Mouse (Mus musculus) embryonic facial prominence, embryonic 10.5 days (tissue): ENCODE data around the gene Gm7544. TPM values are rescaled to one million over a fixed set of nuclear protein-coding genes. Genes with fewer than 3 reads are reported as not detected.
"Not testable (repeated sequence)": the region's sequence is repeated elsewhere in the genome, so short reads cannot be mapped to it uniquely, and the experiment has no call there.

Experiments
- DNase-seq: peaks from one replicate; pipeline ENCODE4 v3.0.0-alpha.2; 2017; ENCODE audit warnings: low spot score
- H3K27ac ChIP-seq: fragments of 300-500 bp; sonication (generic); replicated peaks from 2 replicates; pipeline ENCODE4 v1.5.1; 2016; ENCODE audit warnings: mild to moderate bottlenecking
- H3K27me3 ChIP-seq: fragments of 300-500 bp; sonication (generic); replicated peaks from 2 replicates; pipeline ENCODE4 v1.6.1; 2016; ENCODE audit warnings: low read depth, mild to moderate bottlenecking; ENCODE audit not compliant: poor library complexity, severe bottlenecking
- H3K36me3 ChIP-seq: fragments of 300-500 bp; sonication (generic); replicated peaks from 2 replicates; pipeline ENCODE4 v1.6.1; 2016; ENCODE audit warnings: mild to moderate bottlenecking, moderate library complexity
- H3K4me1 ChIP-seq: fragments of 300-500 bp; sonication (generic); 2 replicates; pipeline ENCODE4 v1.6.1; 2016
- H3K4me3 ChIP-seq: fragments of 300-500 bp; sonication (generic); 2 replicates; pipeline ENCODE4 v1.5.1; 2016; ENCODE audit warnings: mild to moderate bottlenecking, moderate library complexity
- H3K9me3 ChIP-seq: fragments of 300-500 bp; sonication (generic); 2 replicates; pipeline ENCODE4 v1.6.1; 2016; ENCODE audit warnings: mild to moderate bottlenecking
- WGBS: fragments of 180-500 bp; shearing (Covaris S2); methylation state at CpG from one replicate; pipeline ENCODE4 v1.1.7; 2016; 5-methylcytosine and 5-hydroxymethylcytosine counted together
- polyA plus RNA-seq: library from polyadenylated mRNA; unstranded; fragments of >200 nt; fragmentation: Nextera tagmentation; extraction: Ambion mirVana; gene quantifications from 2 replicates; pipeline ENCODE4 v1.2.1, GENCODE M21; 2016

The Gm7544 gene
- not detected in 2 replicates for polyA plus RNA-seq

- not testable (repeated sequence) for H3K36me3 ChIP-seq, H3K4me3 ChIP-seq, H3K27me3 ChIP-seq
These were observed at the start of gene Gm7544 for GRCm38 (mm10) chr1:82955913-82956312. Gene Gm7544, minus strand, starts transcription at chr1:82956013.

GRCm38 (mm10) chr1:83000306-83000705 lies 44.5 kb upstream of the Gm7544 start, which contains the start of gene Gm47959:
Gene Gm47959, plus strand, starts transcription at chr1:83000548.
- not testable (repeated sequence) for H3K9me3 ChIP-seq, H3K4me1 ChIP-seq, H3K36me3 ChIP-seq, DNase-seq, H3K27ac ChIP-seq, H3K27me3 ChIP-seq, H3K4me3 ChIP-seq
- 90% methylated on average over 9 of the region's 9 CpGs for WGBS

More at GRCm38 (mm10) chr1:82955913-82956312, at the start of gene Gm7544:
- not testable (repeated sequence) for DNase-seq, H3K27ac ChIP-seq, H3K4me1 ChIP-seq, H3K9me3 ChIP-seq

GRCm38 (mm10) chr1:82993947-82994346 lies 38.1 kb upstream of the Gm7544 start:
- Histone ChIP-seq H3K36me3 (no peaks in the 10 kb centered on the region), H3K27me3 (no peaks in the 10 kb centered on the region), H3K4me3 (no peak overlapping the region), H3K9me3 (no peaks in the 10 kb centered on the region), H3K27ac (no peak overlapping the region), H3K4me1 (no peaks in the 10 kb centered on the region)
- 82% methylated on average over 3 of the region's 3 CpGs for WGBS
- no peak for DNase-seq

GRCm38 (mm10) chr1:82992093-82992492 lies 36.3 kb upstream of the Gm7544 start:
- no peak for DNase-seq
- Histone ChIP-seq H3K4me3 (no peak overlapping the region), H3K4me1 (no peaks in the 10 kb centered on the region), H3K36me3 (no peaks in the 10 kb centered on the region), H3K9me3 (no peaks in the 10 kb centered on the region), H3K27ac (no peak overlapping the region), H3K27me3 (no peaks in the 10 kb centered on the region)
- 91% methylated on average over 6 of the region's 6 CpGs for WGBS

- Histone ChIP-seq H3K9me3 (no peaks in the 10 kb centered on the region), H3K27ac (no peak overlapping the region), H3K4me3 (no peak overlapping the region), H3K36me3 (no peaks in the 10 kb centered on the region), H3K27me3 (no peaks in the 10 kb centered on the region), H3K4me1 (no peaks in the 10 kb centered on the region)
- 86% methylated on average over 3 of the region's 3 CpGs for WGBS
- DNase-seq, result no peak
These were observed 35.8 kb upstream of the Gm7544 start for GRCm38 (mm10) chr1:82991596-82991995.

GRCm38 (mm10) chr1:82991062-82991461 lies 35.2 kb upstream of the Gm7544 start:
- Histone ChIP-seq H3K36me3 (no peaks in the 10 kb centered on the region), H3K4me1 (no peaks in the 10 kb centered on the region), H3K27ac (no peak overlapping the region), H3K4me3 (no peak overlapping the region), H3K27me3 (no peaks in the 10 kb centered on the region), H3K9me3 (no peaks in the 10 kb centered on the region)
- WGBS, result 82% methylated on average over 4 of the region's 4 CpGs
- no peak for DNase-seq

GRCm38 (mm10) chr1:82987530-82988198 lies 31.9 kb upstream of the Gm7544 start:
- DNase-seq, result peak; percentile 10
- Histone ChIP-seq H3K36me3 (no peaks in the 10 kb centered on the region), H3K4me3 (no peak overlapping the region), H3K27me3 (no peaks in the 10 kb centered on the region), H3K27ac (no peak overlapping the region), H3K9me3 (peaks cover 7% of the 10 kb centered on the region), H3K4me1 (no peaks in the 10 kb centered on the region)
- 35% methylated on average over 4 of the region's 4 CpGs for WGBS

- DNase-seq, result no peak
- H3K4me3 ChIP-seq, result no peak overlapping the region
- no peaks in the 10 kb centered on the region for H3K27me3 ChIP-seq
- no peak overlapping the region for H3K27ac ChIP-seq
- H3K4me1 ChIP-seq, result no peaks in the 10 kb centered on the region
- H3K36me3 ChIP-seq, result no peaks in the 10 kb centered on the region
- peaks cover 7% of the 10 kb centered on the region for H3K9me3 ChIP-seq
- WGBS, result 91% methylated on average over 6 of the region's 6 CpGs
These were observed 30.9 kb upstream of the Gm7544 start for GRCm38 (mm10) chr1:82986738-82987137.

- Histone ChIP-seq H3K27ac (no peak overlapping the region), H3K9me3 (no peaks in the 10 kb centered on the region), H3K4me3 (no peak overlapping the region), H3K4me1 (no peaks in the 10 kb centered on the region), H3K36me3 (no peaks in the 10 kb centered on the region), H3K27me3 (no peaks in the 10 kb centered on the region)
- DNase-seq, result no peak
These were observed 22.0 kb upstream of the Gm7544 start for GRCm38 (mm10) chr1:82977840-82978239.

- Histone ChIP-seq H3K4me3 (no peak overlapping the region), H3K27ac (no peak overlapping the region), H3K36me3 (no peaks in the 10 kb centered on the region), H3K9me3 (no peaks in the 10 kb centered on the region), H3K4me1 (no peaks in the 10 kb centered on the region), H3K27me3 (no peaks in the 10 kb centered on the region)
- no peak for DNase-seq
- 76% methylated on average over 5 of the region's 5 CpGs for WGBS
These were observed 19.9 kb upstream of the Gm7544 start for GRCm38 (mm10) chr1:82975750-82976149.

- Histone ChIP-seq H3K36me3 (no peaks in the 10 kb centered on the region), H3K4me1 (no peaks in the 10 kb centered on the region), H3K4me3 (no peak overlapping the region), H3K27me3 (no peaks in the 10 kb centered on the region), H3K9me3 (no peaks in the 10 kb centered on the region), H3K27ac (no peak overlapping the region)
- no peak for DNase-seq
- 90% methylated on average over 9 of the region's 9 CpGs for WGBS
These were observed 18.5 kb upstream of the Gm7544 start for GRCm38 (mm10) chr1:82974342-82974741.

- H3K27ac ChIP-seq, result no peak overlapping the region
- no peaks in the 10 kb centered on the region for H3K4me1 ChIP-seq
- H3K9me3 ChIP-seq, result no peaks in the 10 kb centered on the region
- WGBS, result 82% methylated on average over 6 of the region's 6 CpGs
- H3K36me3 ChIP-seq, result no peaks in the 10 kb centered on the region
- no peak for DNase-seq
- no peak overlapping the region for H3K4me3 ChIP-seq
- H3K27me3 ChIP-seq, result no peaks in the 10 kb centered on the region
These were observed 18.1 kb upstream of the Gm7544 start for GRCm38 (mm10) chr1:82973901-82974300.

GRCm38 (mm10) chr1:82973244-82973643 lies 17.4 kb upstream of the Gm7544 start:
- H3K27ac ChIP-seq, result no peak overlapping the region
- DNase-seq, result no peak
- no peaks in the 10 kb centered on the region for H3K4me1 ChIP-seq
- 95% methylated on average over 1 of the region's 1 CpGs for WGBS
- H3K4me3 ChIP-seq, result no peak overlapping the region
- H3K9me3 ChIP-seq, result no peaks in the 10 kb centered on the region
- no peaks in the 10 kb centered on the region for H3K36me3 ChIP-seq
- H3K27me3 ChIP-seq, result no peaks in the 10 kb centered on the region
